Mouse (Mus musculus): ENCODE results near the gene Areg. TPM values are rescaled to one million over a fixed set of nuclear protein-coding genes. Genes with fewer than 3 reads are reported as not detected.
A peak's percentile ranks its signal among the peaks of the same experiment; 100 is the strongest.

Areg gene
- polyA plus RNA-seq (2014; fragmentation: Nextera tagmentation; extraction: Ambion mirVana) = 0.27 TPM in 1 of 2 replicates, not detected in the other

DNA sequence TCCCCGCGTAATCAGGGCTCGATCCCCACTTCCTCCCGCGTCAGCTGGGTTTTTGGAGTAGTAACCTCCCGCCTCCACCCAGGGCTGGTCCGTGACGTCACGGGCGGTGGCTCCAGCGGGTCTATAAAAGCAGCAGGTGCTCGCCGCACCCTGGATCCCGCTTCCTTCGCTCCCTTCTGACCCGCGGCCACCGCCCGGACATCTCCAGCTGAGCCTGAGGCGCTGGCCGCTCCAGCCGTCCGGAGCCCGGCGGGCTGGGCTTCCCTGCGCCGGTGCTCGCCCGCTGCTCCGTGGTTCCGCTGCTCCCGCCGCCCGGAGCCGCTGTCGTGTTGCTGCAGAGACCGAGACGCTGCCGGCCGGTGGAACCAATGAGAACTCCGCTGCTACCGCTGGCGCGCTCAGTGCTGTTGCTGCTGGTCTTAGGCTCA lies at the start of gene Areg:
Gene Areg (plus strand): TSS at position 154 of the 428 bp plus-strand sequence.
- H3K9ac ChIP-seq (ENCODE audit: low read length) = peak within 1 kb of the TSS; percentile 64
- peaks cover 0 to 2% of the 10 kb centered on the region in 2 experiments; a peak in 1 of 4 replicates for H3K4me1 ChIP-seq (ENCODE audit: control insufficient read depth in 2 of 2, insufficient read depth in 2 of 2, low read length in 2 of 2)
- H3K9me3 ChIP-seq (ENCODE audit: control insufficient read depth, low read length) = no peaks in the 10 kb centered on the region
- H3K36me3 ChIP-seq (ENCODE audit: control insufficient read depth, insufficient read depth, low read length) = no peaks in the 10 kb centered on the region
- 0% methylated on average over 40 of the region's 44 CpGs for whole genome bisulfite sequencing
- peak within 1 kb of the TSS; percentile 56 to 67 for H3K4me3 ChIP-seq (ENCODE audit: control insufficient read depth in 1 of 2, insufficient read depth in 1 of 2, low read depth in 1 of 2, low read length in 2 of 2)
- peak within 1 kb of the TSS; percentile 77 for H3K4me2 ChIP-seq (ENCODE audit: low read length)
- peak; percentile 56 for ATAC-seq (ENCODE audit: insufficient number of reproducible peaks, insufficient read depth, low FRiP score, low read depth)
- H3K27ac ChIP-seq (replicated peaks in 1 of 2; ENCODE audit: control insufficient read depth in 1 of 2, insufficient read depth in 1 of 2, low read depth in 2 of 2, low read length in 2 of 2) = no peak within 1 kb of the TSS
- H3K27me3 ChIP-seq (ENCODE audit: control insufficient read depth, insufficient read depth, low read length) = peaks cover 15% of the 10 kb centered on the region

DNA sequence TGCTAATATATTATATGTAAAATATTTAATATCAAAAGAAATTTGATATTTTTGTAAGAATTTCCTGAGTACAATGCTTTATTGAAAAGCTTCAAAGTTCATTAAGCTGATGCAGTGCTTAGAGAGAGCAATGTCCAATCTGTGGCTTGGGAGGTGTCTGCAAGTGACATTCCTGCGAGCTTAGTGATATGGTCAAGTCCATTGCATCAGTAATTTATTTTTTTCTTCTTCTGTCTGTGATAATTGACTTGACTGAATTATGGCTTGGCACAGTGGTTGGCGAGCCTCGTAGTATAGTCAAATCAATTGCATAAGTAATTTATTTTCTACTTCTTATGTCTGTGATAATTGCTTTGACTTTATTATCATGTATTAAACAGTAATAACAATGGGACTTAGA lies 49.1 kb upstream of the Areg start:
- WGBS = 75% methylated on average over 3 of the region's 3 CpGs
- no peak for ATAC-seq (ENCODE audit: insufficient number of reproducible peaks, insufficient read depth, low FRiP score, low read depth)

DNA sequence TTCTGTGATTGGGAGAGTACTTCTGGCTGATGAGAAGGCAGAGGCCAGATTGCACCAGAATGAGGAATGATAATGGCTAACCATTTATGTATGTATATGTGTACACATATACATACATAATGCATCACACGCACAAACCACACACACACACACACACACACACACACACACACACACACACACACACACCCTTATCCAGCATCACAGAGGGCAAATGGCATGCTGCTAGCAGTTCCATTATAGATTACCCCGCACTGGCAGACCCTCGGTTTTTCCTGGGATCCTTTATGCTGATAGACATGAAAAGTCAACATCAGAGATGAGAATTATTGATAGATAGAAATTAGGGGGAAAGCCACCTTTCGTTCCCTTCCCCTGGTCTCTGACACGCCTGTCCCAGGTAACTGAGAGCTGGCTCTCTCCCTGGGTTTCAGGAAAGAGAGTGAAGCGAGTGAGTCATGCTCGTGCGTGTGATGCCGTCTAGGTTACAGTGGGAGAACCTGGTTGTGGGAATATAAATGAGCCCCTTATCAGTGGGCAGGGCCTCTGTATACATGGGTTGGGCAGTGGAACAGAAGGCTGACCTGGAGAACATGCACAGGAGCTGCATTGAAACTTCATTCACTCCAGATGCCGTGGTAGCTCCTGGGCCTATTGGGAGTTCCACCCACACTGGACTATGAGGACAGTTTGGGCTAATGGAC lies 41.3 kb upstream of the Areg start:
- 82% methylated on average over 10 of the region's 10 CpGs for WGBS
- ATAC-seq (ENCODE audit: insufficient number of reproducible peaks, insufficient read depth, low FRiP score, low read depth) = no peak
- Histone ChIP-seq H3K27ac (replicated peaks in 1 of 2; ENCODE audit: control insufficient read depth in 1 of 2, insufficient read depth in 1 of 2, low read depth in 2 of 2, low read length in 2 of 2) (no peak overlapping the region), H3K9me3 (ENCODE audit: control insufficient read depth, low read length) (no peaks in the 10 kb centered on the region), H3K4me1 (ENCODE audit: control insufficient read depth in 2 of 2, insufficient read depth in 2 of 2, low read length in 2 of 2) (no peaks in the 10 kb centered on the region), H3K36me3 (ENCODE audit: control insufficient read depth, insufficient read depth, low read length) (no peaks in the 10 kb centered on the region), H3K4me3 (ENCODE audit: control insufficient read depth in 1 of 2, insufficient read depth in 1 of 2, low read depth in 1 of 2, low read length in 2 of 2) (no peak overlapping the region), H3K27me3 (ENCODE audit: control insufficient read depth, insufficient read depth, low read length) (no peaks in the 10 kb centered on the region), H3K9ac (ENCODE audit: low read length) (no peak overlapping the region), H3K4me2 (ENCODE audit: low read length) (no peak overlapping the region)

More for the DNA sequence above, 49.1 kb upstream of the Areg start:
- Histone ChIP-seq H3K4me1 (ENCODE audit: control insufficient read depth in 2 of 2, insufficient read depth in 2 of 2, low read length in 2 of 2) (no peaks in the 10 kb centered on the region), H3K36me3 (ENCODE audit: control insufficient read depth, insufficient read depth, low read length) (no peaks in the 10 kb centered on the region), H3K4me2 (ENCODE audit: low read length) (no peak overlapping the region), H3K4me3 (ENCODE audit: control insufficient read depth in 1 of 2, insufficient read depth in 1 of 2, low read depth in 1 of 2, low read length in 2 of 2) (no peak overlapping the region), H3K27me3 (ENCODE audit: control insufficient read depth, insufficient read depth, low read length) (no peaks in the 10 kb centered on the region), H3K27ac (replicated peaks in 1 of 2; ENCODE audit: control insufficient read depth in 1 of 2, insufficient read depth in 1 of 2, low read depth in 2 of 2, low read length in 2 of 2) (no peak overlapping the region), H3K9ac (ENCODE audit: low read length) (no peak overlapping the region), H3K9me3 (ENCODE audit: control insufficient read depth, low read length) (no peaks in the 10 kb centered on the region)

DNA sequence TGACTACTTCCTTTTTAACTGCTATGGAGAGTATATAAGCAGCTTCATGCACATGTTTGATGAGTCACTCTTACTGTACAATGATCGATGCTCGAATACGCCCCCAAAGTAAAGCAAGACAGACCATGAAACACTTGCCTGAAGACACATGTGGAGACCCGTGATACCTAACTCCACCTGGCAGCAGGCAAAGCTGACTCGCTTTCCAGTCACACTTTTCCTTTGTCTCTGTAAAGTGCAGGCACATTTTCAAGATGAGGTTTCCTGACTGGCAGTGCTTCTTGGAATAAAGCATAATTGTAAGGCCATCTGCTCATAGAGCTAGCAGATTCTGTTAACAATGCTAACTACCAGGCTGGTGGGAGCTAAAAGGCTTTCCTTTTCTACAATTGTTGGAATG lies 37.7 kb upstream of the Areg start:
- ATAC-seq (ENCODE audit: insufficient number of reproducible peaks, insufficient read depth, low FRiP score, low read depth) = no peak
- Histone ChIP-seq H3K4me3 (ENCODE audit: control insufficient read depth in 1 of 2, insufficient read depth in 1 of 2, low read depth in 1 of 2, low read length in 2 of 2) (no peak overlapping the region), H3K27me3 (ENCODE audit: control insufficient read depth, insufficient read depth, low read length) (no peaks in the 10 kb centered on the region), H3K9ac (ENCODE audit: low read length) (no peak overlapping the region), H3K36me3 (ENCODE audit: control insufficient read depth, insufficient read depth, low read length) (no peaks in the 10 kb centered on the region), H3K9me3 (ENCODE audit: control insufficient read depth, low read length) (no peaks in the 10 kb centered on the region), H3K4me2 (ENCODE audit: low read length) (no peak overlapping the region), H3K27ac (replicated peaks in 1 of 2; ENCODE audit: control insufficient read depth in 1 of 2, insufficient read depth in 1 of 2, low read depth in 2 of 2, low read length in 2 of 2) (no peak overlapping the region), H3K4me1 (ENCODE audit: control insufficient read depth in 2 of 2, insufficient read depth in 2 of 2, low read length in 2 of 2) (no peaks in the 10 kb centered on the region)
- 91% methylated on average over 5 of the region's 5 CpGs for WGBS

DNA sequence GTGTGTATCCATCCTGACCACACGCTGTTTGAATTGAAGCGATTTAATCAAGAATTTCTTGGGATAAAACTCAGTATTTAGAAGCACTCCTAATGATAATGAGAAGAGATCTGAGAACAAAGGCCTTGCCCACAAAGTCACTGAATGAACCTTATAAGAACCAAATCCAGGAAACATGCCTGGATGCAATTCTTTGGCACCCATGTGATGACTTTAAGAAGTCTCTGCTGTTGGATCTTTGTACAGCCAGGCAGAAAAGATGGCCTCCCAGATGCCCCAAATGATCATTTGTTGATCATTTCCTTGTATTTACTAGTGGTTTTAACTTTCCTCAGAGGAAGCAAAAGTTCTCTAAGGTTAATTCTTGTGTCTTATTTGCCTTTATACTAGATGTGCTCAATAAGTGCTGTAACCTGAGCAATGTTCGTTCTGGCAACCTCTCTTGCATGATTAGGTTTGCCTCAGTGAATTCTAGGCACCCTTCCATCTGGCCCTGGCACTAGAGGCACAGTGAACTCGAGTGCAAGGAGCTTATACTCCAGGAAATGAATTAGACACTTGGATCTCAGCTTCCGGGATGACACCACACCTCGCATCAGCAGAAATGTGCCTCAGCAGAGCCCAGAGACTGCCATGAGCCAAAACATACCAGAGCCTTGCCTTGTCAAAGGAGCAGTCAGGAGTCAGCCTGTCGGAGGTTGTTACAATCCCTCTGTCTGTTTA lies 35.3 kb upstream of the Areg start:
- Histone ChIP-seq H3K4me3 (ENCODE audit: control insufficient read depth in 1 of 2, insufficient read depth in 1 of 2, low read depth in 1 of 2, low read length in 2 of 2) (no peak overlapping the region), H3K36me3 (ENCODE audit: control insufficient read depth, insufficient read depth, low read length) (no peaks in the 10 kb centered on the region), H3K27ac (replicated peaks in 1 of 2; ENCODE audit: control insufficient read depth in 1 of 2, insufficient read depth in 1 of 2, low read depth in 2 of 2, low read length in 2 of 2) (no peak overlapping the region), H3K4me1 (ENCODE audit: control insufficient read depth in 2 of 2, insufficient read depth in 2 of 2, low read length in 2 of 2) (no peaks in the 10 kb centered on the region), H3K9me3 (ENCODE audit: control insufficient read depth, low read length) (no peaks in the 10 kb centered on the region), H3K4me2 (ENCODE audit: low read length) (no peak overlapping the region), H3K27me3 (ENCODE audit: control insufficient read depth, insufficient read depth, low read length) (no peaks in the 10 kb centered on the region), H3K9ac (ENCODE audit: low read length) (no peak overlapping the region)
- WGBS = 75% methylated on average over 7 of the region's 7 CpGs
- ATAC-seq (ENCODE audit: insufficient number of reproducible peaks, insufficient read depth, low FRiP score, low read depth) = no peak

DNA sequence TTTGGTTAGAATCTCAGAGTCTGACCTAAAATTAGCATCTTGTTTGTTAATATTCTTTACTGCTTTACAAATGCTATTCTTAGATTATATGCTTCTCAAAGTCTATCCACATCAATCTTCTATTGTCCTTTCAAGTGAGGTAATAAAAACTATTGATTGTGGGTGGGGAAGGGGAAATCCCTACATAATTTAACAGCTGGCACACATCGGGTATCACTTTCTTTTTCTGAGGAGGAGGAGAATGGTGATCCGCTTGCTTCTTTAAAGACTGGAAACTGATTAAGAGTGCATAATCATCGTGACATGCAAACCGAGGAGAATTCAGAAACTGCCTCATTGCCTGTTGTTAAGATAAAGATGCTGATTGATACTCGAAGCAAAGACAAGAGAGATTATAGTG lies 33.2 kb upstream of the Areg start:
- Histone ChIP-seq H3K4me2 (ENCODE audit: low read length) (no peak overlapping the region), H3K27me3 (ENCODE audit: control insufficient read depth, insufficient read depth, low read length) (no peaks in the 10 kb centered on the region), H3K4me3 (ENCODE audit: control insufficient read depth in 1 of 2, insufficient read depth in 1 of 2, low read depth in 1 of 2, low read length in 2 of 2) (no peak overlapping the region), H3K9me3 (ENCODE audit: control insufficient read depth, low read length) (no peaks in the 10 kb centered on the region), H3K9ac (ENCODE audit: low read length) (no peak overlapping the region), H3K27ac (replicated peaks in 1 of 2; ENCODE audit: control insufficient read depth in 1 of 2, insufficient read depth in 1 of 2, low read depth in 2 of 2, low read length in 2 of 2) (no peak overlapping the region), H3K36me3 (ENCODE audit: control insufficient read depth, insufficient read depth, low read length) (no peaks in the 10 kb centered on the region), H3K4me1 (ENCODE audit: control insufficient read depth in 2 of 2, insufficient read depth in 2 of 2, low read length in 2 of 2) (no peaks in the 10 kb centered on the region)
- WGBS = 75% methylated on average over 5 of the region's 5 CpGs
- ATAC-seq (ENCODE audit: insufficient number of reproducible peaks, insufficient read depth, low FRiP score, low read depth) = no peak

DNA sequence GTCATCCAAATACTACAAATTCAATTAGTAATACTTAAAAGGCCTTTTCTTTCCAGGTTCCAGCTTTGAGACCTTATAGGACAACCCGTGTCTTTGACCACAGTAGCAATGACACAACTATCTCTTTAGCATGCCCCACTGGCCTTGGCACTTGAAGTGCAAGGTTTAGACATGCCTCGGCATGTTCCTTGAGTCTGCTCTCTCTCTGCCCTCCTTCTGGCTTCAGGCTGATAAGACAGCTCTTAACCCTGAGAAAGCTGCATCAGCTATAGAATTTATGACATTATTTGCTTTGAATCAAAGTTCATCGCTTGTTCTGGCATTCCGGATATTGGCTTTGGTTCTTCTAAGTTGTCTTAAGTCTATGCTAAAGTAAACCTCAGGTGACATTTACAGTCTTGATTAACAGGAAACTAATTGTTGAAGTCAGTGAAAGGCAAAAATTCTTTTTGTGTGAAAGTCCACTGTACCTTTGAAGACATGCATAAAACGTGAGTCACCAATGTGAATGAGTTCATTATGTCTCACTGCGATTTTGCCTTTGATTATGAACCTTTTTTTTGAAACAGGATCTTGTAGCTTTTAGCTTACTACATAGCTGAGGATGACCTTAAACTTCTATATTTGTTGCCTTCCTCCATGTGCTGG lies 29.3 kb upstream of the Areg start:
- 83% methylated on average over 6 of the region's 6 CpGs for WGBS
- ATAC-seq (ENCODE audit: insufficient number of reproducible peaks, insufficient read depth, low FRiP score, low read depth) = no peak
- Histone ChIP-seq H3K27ac (replicated peaks in 1 of 2; ENCODE audit: control insufficient read depth in 1 of 2, insufficient read depth in 1 of 2, low read depth in 2 of 2, low read length in 2 of 2) (no peak overlapping the region), H3K36me3 (ENCODE audit: control insufficient read depth, insufficient read depth, low read length) (no peaks in the 10 kb centered on the region), H3K4me1 (ENCODE audit: control insufficient read depth in 2 of 2, insufficient read depth in 2 of 2, low read length in 2 of 2) (peaks cover 0 to 2% of the 10 kb centered on the region in 2 experiments; a peak in 2 of 4 replicates), H3K4me2 (ENCODE audit: low read length) (no peak overlapping the region), H3K27me3 (ENCODE audit: control insufficient read depth, insufficient read depth, low read length) (no peaks in the 10 kb centered on the region), H3K9me3 (ENCODE audit: control insufficient read depth, low read length) (no peaks in the 10 kb centered on the region), H3K4me3 (ENCODE audit: control insufficient read depth in 1 of 2, insufficient read depth in 1 of 2, low read depth in 1 of 2, low read length in 2 of 2) (no peak overlapping the region), H3K9ac (ENCODE audit: low read length) (no peak overlapping the region)

All from heart, embryonic 14.5 days (tissue).